Mouse (Mus musculus): ENCODE results near the gene Mrpl52.

DNA sequence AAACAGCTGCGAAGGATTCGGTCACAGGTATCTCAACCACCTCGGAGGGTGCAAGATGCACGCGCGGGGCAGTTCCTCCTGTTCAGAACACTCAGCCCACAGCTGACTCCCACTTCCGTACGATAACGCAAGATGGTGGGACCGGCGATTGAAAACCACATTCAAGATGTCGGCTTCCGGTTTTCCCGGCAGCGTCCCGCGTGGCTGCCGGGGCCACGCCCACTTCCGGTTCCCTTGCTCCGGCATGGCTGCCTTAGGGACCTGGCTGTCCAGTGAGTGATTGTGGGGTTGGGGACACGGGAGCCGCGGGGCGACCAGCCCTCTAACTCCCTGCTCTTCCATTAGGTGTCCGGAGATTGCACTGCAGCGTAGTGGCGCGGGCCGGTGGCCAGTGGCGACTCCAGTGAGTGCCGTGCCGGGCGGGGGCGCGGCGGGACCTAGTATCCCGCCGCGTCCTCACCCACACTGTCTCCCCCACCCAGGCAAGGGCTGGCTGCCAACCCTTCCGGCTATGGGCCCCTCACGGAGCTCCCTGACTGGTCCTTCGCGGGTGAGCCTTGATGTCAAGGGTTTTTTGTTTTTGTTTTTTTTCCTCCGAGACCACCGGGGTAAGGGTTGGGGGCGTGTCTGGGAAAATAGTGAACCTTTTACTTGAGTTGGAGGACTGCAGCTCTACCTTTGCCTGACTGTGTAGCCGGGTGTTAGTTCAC is at the start of gene Mrpl52:
- TF ChIP-seq CTCF (IDR thresholded peaks at IDR 0.05; ENCODE audit: low read depth) (no peak), EP300 (IDR thresholded peaks at IDR 0.05; ENCODE audit: low read depth) (peak; percentile 66)

Measured in liver, embryonic 14.5 days (tissue).